Mouse (Mus musculus) lung, postnatal 10 days (tissue): ENCODE measurements around the gene Pcx.

Experiments used
- DNase-seq: peaks from one replicate; pipeline ENCODE4 v3.0.0; 2021

Pcx gene

GRCm38 (mm10) chr19:4497263-4497973 lies 12.9 kb upstream of the Pcx start:
- DNase-seq = peak; percentile 87

- no peak for DNase-seq
These were observed 12.0 kb upstream of the Pcx start, which contains the start of gene 2010003K11Rik for GRCm38 (mm10) chr19:4498062-4498933. Gene 2010003K11Rik, minus strand, starts transcription at chr19:4498583.

GRCm38 (mm10) chr19:4502701-4503100 lies 7.6 kb upstream of the Pcx start:
- DNase-seq = no peak

DNA sequence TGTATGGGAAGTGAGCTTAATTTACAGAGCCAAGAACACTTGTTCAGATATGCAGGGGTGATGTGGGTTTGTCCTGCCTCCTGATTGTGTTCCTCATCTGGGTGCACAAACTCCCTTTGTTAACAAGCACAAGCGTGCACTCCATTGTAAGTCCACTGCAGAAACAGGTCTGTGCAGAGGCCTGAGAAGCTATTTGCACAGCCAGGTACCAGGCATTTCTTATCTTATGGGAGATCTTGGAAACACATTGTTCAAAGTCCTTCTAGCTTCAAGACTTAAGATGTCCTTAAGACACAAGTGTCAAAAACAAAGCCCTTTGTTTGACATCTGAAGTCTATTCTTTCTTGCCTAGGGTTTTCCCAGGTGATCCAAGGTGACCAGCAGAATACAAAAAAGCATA lies 5.4 kb upstream of the Pcx start:
- DNase-seq = no peak

GRCm38 (mm10) chr19:4507746-4508145 lies 2.5 kb upstream of the Pcx start:
- DNase-seq = peak; percentile 42

GRCm38 (mm10) chr19:4511116-4511841 lies 1.0 kb downstream of the Pcx start:
- no peak for DNase-seq

DNA sequence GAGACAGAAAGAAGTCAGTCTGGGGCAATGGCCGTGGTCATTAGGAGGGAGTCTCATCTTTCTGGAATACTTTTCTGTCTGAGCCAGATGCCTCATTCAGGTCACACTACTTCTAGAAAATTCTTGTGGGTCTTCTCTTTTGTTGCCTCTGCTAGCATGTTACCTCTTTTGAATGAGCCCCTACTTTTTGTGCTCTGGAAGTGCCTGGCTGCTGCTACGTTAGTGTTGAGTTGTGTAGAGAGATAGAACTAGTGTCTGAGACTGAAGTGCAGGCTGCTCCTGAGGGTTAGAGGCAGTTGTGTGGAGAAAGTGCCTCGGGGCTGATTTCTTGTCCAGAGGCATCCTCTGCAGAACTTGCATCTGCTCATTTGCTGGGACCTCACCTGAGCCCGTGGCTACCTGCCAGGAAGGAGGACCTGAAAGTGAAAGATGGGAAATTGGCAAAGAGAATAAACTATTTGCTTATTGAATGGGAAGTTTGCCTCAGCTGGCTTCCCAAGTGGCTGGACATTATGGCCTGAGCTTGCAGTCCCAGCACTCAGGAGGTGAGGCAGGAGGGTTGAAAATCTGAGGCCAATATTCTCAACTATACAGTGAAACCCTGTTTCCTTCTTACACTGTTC lies 3.1 kb downstream of the Pcx start:
- DNase-seq = no peak

- no peak for DNase-seq
These were observed 5.5 kb downstream of the Pcx start for GRCm38 (mm10) chr19:4515746-4516145.

DNA sequence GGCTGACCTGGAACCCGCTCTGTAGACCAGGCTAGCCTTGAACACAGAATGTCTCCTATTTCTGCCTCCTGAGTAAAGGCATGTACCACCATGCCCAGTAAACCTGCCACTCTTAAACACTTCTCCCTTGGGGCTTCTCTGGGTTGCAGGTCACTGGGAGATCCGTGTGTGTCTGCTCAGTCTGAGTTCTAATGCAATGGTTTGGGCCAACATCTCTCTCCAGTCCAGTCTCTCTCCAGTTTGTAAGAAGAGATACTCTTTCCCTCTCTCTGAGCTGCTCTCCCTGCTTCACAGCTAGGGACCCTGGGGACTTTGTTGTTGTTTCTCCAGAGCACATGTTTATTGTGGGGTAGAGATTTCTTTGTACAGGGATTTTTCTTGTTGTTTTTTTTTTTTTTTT lies 6.0 kb downstream of the Pcx start:
- DNase-seq = no peak

DNA sequence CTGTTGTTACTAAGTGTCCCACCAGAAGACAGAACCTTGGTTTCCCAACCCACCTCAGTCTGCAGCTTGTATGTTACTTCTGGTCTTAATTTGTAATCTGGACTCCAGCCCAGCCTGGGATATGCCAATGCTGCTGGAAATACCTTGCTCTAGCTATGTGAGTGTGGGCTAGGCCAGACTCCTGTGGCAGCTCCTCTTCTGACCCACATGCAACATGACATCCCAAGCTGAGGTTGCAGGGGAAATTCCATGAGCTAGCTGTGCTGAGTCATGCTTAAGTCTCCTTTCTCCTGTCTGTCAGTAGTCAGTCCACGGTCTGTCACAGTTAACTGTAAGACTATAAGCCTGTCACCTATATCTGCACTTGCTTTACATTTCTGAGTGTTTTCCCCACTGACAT lies 7.2 kb downstream of the Pcx start:
- no peak for DNase-seq

GRCm38 (mm10) chr19:4521426-4522050 lies 11.3 kb downstream of the Pcx start:
- DNase-seq = no peak

DNA sequence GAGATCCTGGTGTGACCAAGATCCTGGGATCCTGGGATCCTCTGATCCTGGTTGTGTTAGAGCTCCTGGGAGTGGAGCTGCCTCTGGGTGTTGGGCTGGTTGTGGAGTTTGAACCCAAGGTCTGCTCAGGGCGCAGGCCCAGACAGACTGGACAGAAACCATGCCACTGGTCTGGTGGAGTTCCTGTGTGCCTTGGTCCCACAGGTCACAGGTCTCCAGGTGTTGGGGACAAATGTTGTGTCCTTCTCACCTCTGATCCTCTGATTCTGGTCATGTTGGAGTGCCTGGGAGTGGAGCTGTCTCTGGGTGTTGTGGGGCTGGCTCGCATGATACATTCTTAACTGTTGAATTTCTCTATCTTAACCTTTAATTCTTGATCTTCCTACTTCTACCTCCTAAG lies 24.4 kb downstream of the Pcx start:
- no peak for DNase-seq

DNA sequence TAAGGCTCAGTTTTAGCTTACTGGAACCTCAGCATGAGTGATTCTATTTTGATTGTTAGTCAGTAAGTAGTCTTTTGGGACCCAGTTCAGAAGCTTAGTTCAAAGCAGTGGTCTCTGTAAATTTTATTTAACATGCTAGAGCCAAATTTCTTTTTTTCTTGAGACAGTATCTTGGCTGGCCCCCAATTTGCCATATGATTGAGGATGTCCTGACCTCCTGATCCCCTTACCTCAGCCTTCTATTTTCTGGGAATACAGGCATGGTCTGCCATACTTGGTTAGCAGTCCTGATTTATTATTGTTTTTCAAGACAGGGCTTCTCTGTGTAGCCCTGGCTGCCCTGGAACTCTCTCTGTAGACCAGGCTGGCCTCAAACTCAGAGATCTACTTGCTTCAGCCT lies 25.6 kb downstream of the Pcx start:
- DNase-seq = no peak

DNA sequence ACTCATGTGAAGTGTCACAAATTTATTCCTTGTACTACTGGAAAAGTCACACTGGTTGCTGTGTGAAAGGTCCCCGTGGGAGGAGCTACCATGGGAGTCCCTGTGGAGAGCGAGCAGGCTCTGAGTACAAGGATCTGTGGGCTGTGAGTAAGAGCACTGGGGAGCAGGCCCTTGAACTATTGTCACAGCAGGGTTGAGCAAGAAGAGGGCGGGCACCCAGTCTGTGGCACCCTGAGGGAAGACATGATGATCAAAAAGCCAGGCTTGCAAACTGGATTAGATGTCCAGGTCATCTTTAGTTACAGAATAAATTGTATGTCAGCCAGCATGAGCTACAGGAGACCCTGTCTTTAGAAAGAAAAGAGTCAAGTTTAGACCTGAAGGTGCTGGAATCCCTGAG lies 26.3 kb downstream of the Pcx start:
- peak; percentile 34 for DNase-seq

DNA sequence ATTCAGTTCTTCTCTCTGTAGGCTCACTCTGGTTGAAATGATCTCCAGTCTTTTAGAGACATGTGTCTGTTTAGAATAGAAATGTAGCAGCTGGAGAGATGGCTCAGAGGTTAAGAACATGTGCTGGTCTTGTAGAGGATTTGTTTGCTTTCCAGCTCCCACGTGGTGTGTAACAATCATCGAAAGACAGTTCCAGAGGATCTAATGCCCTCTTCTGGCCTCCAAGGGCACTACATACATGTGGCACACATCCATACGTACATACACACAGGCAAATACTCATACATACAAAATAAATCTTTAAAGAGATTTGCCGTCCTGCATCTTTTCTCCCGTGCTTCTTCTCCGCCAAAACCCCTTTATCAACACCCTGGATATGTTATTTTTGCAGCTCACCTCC lies 30.0 kb downstream of the Pcx start:
- DNase-seq = no peak

DNA sequence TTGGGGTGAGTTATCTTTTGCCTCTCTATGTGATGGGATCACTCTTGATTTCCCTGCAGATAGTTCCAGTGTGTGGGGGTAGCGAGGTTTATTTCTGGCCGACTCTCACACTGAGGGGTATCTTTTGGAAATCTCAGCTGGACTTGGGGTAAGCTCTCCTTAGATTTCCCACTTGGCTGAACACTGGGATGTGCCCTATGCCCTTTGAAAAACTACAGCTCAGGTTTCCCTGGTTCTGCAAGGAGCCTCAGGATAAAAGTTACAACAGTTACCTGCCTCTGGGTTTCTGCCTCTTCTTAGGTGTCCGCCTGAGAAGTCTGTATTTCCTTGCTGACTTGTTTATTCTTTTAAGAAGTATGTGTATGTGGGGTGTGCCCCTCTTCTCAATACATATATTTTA lies 30.7 kb downstream of the Pcx start:
- no peak for DNase-seq

DNA sequence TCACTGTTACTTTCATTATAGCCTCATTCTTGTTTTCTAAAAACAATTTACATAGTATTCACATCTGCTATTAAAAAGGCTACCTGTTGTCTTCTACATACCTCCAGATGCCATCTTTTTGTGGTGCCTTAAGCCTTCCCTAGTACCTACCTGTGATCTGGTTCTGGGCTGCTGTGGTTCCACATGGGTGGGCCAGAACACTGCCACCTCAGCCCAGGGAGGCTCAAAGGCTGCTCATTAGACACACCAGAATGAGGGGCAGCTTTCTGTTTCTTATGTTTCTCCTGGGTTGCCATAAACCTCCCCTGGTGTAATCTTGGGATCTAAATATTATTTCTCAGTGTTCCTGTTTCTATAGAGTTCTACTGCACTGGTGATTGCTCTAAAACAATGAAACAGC lies 31.8 kb downstream of the Pcx start:
- no peak for DNase-seq

- DNase-seq = no peak
These were observed 34.8 kb downstream of the Pcx start for GRCm38 (mm10) chr19:4545091-4545490.

GRCm38 (mm10) chr19:4545841-4546240 lies 35.6 kb downstream of the Pcx start:
- no peak for DNase-seq

DNA sequence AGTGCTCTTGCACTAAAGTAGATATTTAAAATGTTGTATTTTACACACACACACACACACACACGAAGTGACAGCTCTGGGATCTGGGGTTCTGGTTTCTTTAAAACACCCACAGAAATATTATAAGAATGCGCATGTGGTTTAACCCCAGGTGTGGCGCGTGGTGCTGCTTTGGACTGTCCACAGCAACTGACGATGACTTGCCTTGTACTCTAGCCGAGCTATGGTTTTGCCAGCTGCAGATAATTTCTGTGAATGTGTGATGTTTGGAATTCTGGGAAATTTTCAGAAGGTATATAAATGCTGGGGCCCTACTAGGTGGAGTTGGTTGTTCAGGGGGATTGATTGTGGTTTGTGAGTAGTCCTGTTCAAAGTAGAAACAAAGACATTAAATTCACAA lies 37.5 kb downstream of the Pcx start:
- no peak for DNase-seq

- no peak for DNase-seq
These were observed 38.1 kb downstream of the Pcx start for GRCm38 (mm10) chr19:4548305-4548883.

GRCm38 (mm10) chr19:4554248-4554647 lies 44.0 kb downstream of the Pcx start:
- DNase-seq = no peak
